Mouse (Mus musculus): ENCODE results near the gene Vwa5a. TPM values are rescaled to one million over a fixed set of nuclear protein-coding genes. Genes with fewer than 3 reads are reported as not detected.

Gene Vwa5a
- 13.7 and 14.0 TPM in 2 replicates for polyA plus RNA-seq (2015; fragmentation: Nextera tagmentation; extraction: Ambion mirVana)

DNA sequence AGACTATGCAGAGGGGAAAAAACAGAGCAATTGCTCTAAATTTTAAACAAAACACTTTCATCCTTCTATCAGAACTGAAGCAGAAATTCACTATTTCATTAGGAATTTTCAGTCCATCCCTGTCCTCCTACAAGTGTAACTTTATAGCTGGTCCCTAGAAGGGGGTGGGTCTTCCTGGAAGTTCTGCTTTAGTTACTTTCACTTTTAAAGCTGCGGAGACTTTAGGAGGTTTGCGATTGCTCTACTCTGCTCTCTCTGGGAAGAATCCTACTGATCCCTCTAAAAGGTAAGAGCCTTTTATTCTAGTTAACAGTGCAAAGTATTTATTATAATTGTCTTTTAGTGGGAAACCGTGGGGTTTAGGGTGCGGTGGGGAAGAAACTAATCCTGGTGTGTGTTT lies at the start of gene Vwa5a:
TSS of gene Vwa5a (plus strand) at position 167 of the 400 bp plus-strand sequence.
- TF ChIP-seq CTCF (IDR thresholded peaks at IDR 0.05; ENCODE audit: low read depth) = no peak
- Histone ChIP-seq H3K9ac (ENCODE audit: low read depth, low read length) (peak within 1 kb of the TSS; percentile 53; the same call in 1 of the 2 replicates), H3K27ac (ENCODE audit: low read depth, low read length) (peak within 1 kb of the TSS; percentile 80), H3K4me3 (ENCODE audit: low read depth, low read length) (peak within 1 kb of the TSS; percentile 67), H3K9me3 (ENCODE audit: control insufficient read depth) (no peaks in the 10 kb centered on the region), H3K4me2 (replicated peaks; ENCODE audit: low read depth) (peak within 1 kb of the TSS; percentile 72), H3K4me1 (replicated peaks; ENCODE audit: control insufficient read depth, insufficient read depth, low read length) (0 out of 2 replicates have a peak, but pooled peaks cover 2% of the 10 kb centered on the region), H3K27me3 (replicated peaks; ENCODE audit: control insufficient read depth, insufficient read depth, low read length) (no peaks in the 10 kb centered on the region), H3K36me3 (ENCODE audit: control insufficient read depth, insufficient read depth) (peaks cover 4% of the 10 kb centered on the region)
- WGBS = under 1% methylated on average over 4 of the region's 4 CpGs
- peak; percentile 75 for ATAC-seq

DNA sequence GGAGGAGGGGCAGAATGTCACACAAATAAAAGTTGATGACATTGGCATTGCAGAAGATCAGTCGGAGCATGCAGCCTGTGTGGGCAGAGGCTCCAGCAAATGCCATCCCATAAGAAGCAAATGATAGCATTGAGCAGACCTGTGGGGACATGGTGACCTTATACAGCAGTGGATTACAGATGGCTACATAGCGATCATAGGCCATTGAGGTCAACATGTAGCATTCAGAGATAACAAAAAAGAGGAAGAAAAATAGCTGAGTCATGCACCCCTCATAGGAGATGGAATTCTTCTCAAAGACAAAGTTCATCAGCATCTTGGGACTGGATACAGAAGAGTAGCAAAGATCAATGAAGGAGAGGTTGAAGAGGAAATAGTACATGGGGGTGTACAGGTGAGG lies 45.2 kb upstream of the Vwa5a start:
- no peak for ATAC-seq
- no peak for TF ChIP-seq CTCF (IDR thresholded peaks at IDR 0.05; ENCODE audit: low read depth)

DNA sequence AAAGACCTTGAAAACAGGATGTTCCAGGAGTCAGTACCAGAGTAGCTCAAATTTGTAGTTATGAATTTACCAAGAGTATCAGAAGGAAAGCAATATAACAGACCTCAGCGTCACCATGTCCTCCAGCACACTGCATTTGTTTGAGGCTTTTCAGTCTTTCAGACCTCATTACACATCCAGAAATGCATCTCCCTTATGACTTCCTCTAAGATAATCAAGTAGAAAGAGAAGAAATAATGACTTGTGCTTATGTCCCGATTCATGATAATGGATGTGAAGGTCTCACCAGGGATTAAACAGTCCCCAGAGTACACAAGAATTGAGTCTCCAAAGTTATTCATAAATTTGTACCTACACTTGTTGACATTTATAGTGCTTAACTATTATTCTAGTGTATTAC lies 43.6 kb upstream of the Vwa5a start, which contains the start of gene Olfr918:
TSS of gene Olfr918 (minus strand) at position 101 of the 400 bp plus-strand sequence.
- Histone ChIP-seq H3K4me3 (ENCODE audit: low read depth, low read length) (no peak within 1 kb of the TSS), H3K9ac (ENCODE audit: low read depth, low read length) (no peak within 1 kb of the TSS), H3K4me2 (replicated peaks; ENCODE audit: low read depth) (no peak within 1 kb of the TSS), H3K4me1 (replicated peaks; ENCODE audit: control insufficient read depth, insufficient read depth, low read length) (no peaks in the 10 kb centered on the region), H3K27ac (ENCODE audit: low read depth, low read length) (no peak within 1 kb of the TSS), H3K9me3 (ENCODE audit: control insufficient read depth) (no peaks in the 10 kb centered on the region), H3K27me3 (replicated peaks; ENCODE audit: control insufficient read depth, insufficient read depth, low read length) (no peaks in the 10 kb centered on the region), H3K36me3 (ENCODE audit: control insufficient read depth, insufficient read depth) (no peaks in the 10 kb centered on the region)
- whole genome bisulfite sequencing = 84% methylated on average over 2 of the region's 2 CpGs
- no peak for ATAC-seq
- TF ChIP-seq CTCF (IDR thresholded peaks at IDR 0.05; ENCODE audit: low read depth) = no peak

More for the DNA sequence above, 45.2 kb upstream of the Vwa5a start:
- Histone ChIP-seq H3K4me2 (replicated peaks; ENCODE audit: low read depth) (no peak overlapping the region), H3K4me1 (replicated peaks; ENCODE audit: control insufficient read depth, insufficient read depth, low read length) (no peaks in the 10 kb centered on the region), H3K9ac (ENCODE audit: low read depth, low read length) (no peak overlapping the region), H3K27me3 (replicated peaks; ENCODE audit: control insufficient read depth, insufficient read depth, low read length) (no peaks in the 10 kb centered on the region), H3K36me3 (ENCODE audit: control insufficient read depth, insufficient read depth) (no peaks in the 10 kb centered on the region), H3K9me3 (ENCODE audit: control insufficient read depth) (no peaks in the 10 kb centered on the region), H3K4me3 (ENCODE audit: low read depth, low read length) (no peak overlapping the region), H3K27ac (ENCODE audit: low read depth, low read length) (no peak overlapping the region)
- 73% methylated on average over 2 of the region's 2 CpGs for WGBS

DNA sequence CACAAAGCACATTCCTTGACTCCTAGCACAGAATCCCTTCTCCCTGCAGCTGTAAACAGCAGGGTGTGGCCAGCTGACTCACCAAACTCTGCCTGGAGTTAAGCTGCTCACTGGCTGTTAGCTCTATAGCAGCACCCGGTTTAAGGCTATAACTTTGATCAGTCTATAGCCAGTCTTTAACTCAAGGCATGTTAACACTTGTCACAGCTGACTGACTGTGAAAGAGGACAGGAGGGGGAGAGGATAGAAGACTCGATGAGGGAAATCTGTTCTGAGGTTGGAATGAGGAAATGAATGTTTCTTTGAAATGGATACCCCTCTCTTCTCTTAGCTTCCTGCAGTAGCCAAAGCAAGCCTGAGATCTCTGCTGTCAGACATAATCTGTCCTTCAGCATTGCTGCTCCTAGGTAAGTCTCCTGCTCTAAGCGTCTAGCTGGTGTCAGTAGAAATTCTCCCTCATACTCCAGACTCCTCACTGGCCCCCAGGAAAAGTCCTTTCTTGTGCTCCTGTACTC lies 916 bp downstream of the Vwa5a start:
- no peaks in the 10 kb centered on the region for H3K9me3 ChIP-seq (ENCODE audit: control insufficient read depth)
- no peak for TF ChIP-seq CTCF (IDR thresholded peaks at IDR 0.05; ENCODE audit: low read depth)
- peaks cover 4% of the 10 kb centered on the region for H3K36me3 ChIP-seq (ENCODE audit: control insufficient read depth, insufficient read depth)
- peak overlapping the region; percentile 67 for H3K4me3 ChIP-seq (ENCODE audit: low read depth, low read length)
- H3K27ac ChIP-seq (ENCODE audit: low read depth, low read length) = 0 out of 2 replicates have a peak overlapping the region, but pooled peaks have one; percentile 80
- peak overlapping the region; percentile 72 for H3K4me2 ChIP-seq (replicated peaks; ENCODE audit: low read depth)
- peak overlapping the region; percentile 53; the same call in 1 of the 2 replicates for H3K9ac ChIP-seq (ENCODE audit: low read depth, low read length)
- peak; percentile 84 for ATAC-seq
- H3K27me3 ChIP-seq (replicated peaks; ENCODE audit: control insufficient read depth, insufficient read depth, low read length) = no peaks in the 10 kb centered on the region
- H3K4me1 ChIP-seq (replicated peaks; ENCODE audit: control insufficient read depth, insufficient read depth, low read length) = 0 out of 2 replicates have a peak, but pooled peaks cover 2% of the 10 kb centered on the region
- 6% methylated on average over 3 of the region's 3 CpGs for WGBS

DNA sequence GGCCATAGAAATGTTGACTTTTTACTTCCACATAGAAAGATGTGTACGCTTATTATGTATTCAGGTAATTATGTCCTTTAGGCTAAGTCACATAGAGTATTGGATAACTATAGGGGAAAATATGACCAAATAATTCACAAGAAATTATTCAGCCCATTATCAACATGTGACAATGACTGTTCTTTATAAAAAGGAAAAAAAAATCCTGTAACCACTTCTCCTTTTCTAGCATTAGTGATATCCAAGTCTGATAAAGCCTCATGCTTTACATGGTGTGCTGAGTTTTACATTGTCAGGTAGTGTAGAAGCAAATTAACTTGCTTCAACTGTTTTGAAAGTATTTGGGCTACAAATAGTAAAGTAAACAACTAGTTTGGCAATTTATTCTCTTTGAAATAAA lies 6.0 kb downstream of the Vwa5a start:
- Histone ChIP-seq H3K9me3 (ENCODE audit: control insufficient read depth) (no peaks in the 10 kb centered on the region), H3K4me2 (replicated peaks; ENCODE audit: low read depth) (no peak overlapping the region), H3K27me3 (replicated peaks; ENCODE audit: control insufficient read depth, insufficient read depth, low read length) (no peaks in the 10 kb centered on the region), H3K36me3 (ENCODE audit: control insufficient read depth, insufficient read depth) (peaks cover 26% of the 10 kb centered on the region), H3K4me1 (replicated peaks; ENCODE audit: control insufficient read depth, insufficient read depth, low read length) (0 out of 2 replicates have a peak, but pooled peaks cover 2% of the 10 kb centered on the region), H3K27ac (ENCODE audit: low read depth, low read length) (no peak overlapping the region), H3K9ac (ENCODE audit: low read depth, low read length) (no peak overlapping the region), H3K4me3 (ENCODE audit: low read depth, low read length) (no peak overlapping the region)
- WGBS = 93% methylated on average over 1 of the region's 1 CpGs
- no peak for TF ChIP-seq CTCF (IDR thresholded peaks at IDR 0.05; ENCODE audit: low read depth)
- ATAC-seq = no peak

DNA sequence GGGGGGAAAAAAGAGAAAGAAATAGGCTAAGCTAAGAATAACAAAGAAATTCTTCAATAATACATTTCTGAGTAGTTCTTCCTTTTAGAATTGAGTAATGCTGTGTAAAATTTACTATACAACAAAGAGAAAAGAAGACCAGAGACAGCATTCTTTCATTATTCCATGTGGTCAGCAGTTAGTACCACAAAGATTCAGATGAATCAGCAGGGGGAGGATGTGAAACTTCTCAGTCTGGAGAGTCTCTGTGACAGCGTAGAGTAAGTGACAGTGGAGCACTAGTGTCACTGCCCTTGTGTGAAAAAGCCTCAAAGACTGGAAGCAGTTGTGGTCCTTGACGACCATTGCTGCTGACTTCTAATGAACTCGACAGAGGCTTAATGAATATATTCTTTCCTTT lies 10.2 kb downstream of the Vwa5a start:
- Histone ChIP-seq H3K27ac (ENCODE audit: low read depth, low read length) (no peak overlapping the region), H3K36me3 (ENCODE audit: control insufficient read depth, insufficient read depth) (peaks cover 32% of the 10 kb centered on the region), H3K9ac (ENCODE audit: low read depth, low read length) (no peak overlapping the region), H3K4me3 (ENCODE audit: low read depth, low read length) (no peak overlapping the region), H3K27me3 (replicated peaks; ENCODE audit: control insufficient read depth, insufficient read depth, low read length) (no peaks in the 10 kb centered on the region), H3K9me3 (ENCODE audit: control insufficient read depth) (no peaks in the 10 kb centered on the region), H3K4me1 (replicated peaks; ENCODE audit: control insufficient read depth, insufficient read depth, low read length) (no peaks in the 10 kb centered on the region), H3K4me2 (replicated peaks; ENCODE audit: low read depth) (no peak overlapping the region)
- TF ChIP-seq CTCF (IDR thresholded peaks at IDR 0.05; ENCODE audit: low read depth) = no peak
- 74% methylated on average over 3 of the region's 3 CpGs for WGBS
- ATAC-seq = no peak

All from intestine, postnatal 0 days (tissue).